Mouse (Mus musculus): ENCODE data around the gene Sgsm1.

DNA sequence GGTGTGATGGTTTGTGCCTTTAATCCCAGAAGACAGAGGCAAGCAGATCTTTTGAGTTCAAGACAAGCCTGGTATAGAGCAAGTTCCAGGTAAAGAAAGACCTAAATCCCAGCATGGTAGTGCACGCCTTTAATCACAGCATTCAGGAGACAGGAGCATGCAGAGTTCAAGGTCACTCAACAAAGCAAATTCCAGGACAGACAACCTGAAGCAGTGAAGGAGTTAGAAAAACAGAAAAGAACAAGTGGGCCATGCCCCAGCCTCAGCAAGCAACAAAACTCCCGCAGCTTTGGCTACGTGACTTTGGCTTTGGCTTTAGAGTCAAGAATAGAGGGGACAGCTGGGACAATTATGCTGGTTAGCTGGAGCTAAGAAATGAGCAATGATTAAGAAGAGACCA lies 19.6 kb upstream of the Sgsm1 start:
- TF ChIP-seq CTCF (IDR thresholded peaks at IDR 0.05; ENCODE audit: borderline replicate concordance, insufficient read depth, low read length) (no peak), POLR2A (IDR thresholded peaks at IDR 0.05; ENCODE audit: low read depth, low read length) (no peak)
